Mouse (Mus musculus): Measurements from ENCODE around the gene Thoc6. TPM values are rescaled to one million over a fixed set of nuclear protein-coding genes. Genes with fewer than 3 reads are reported as not detected.

Thoc6 gene
- polyA plus RNA-seq, 1 experiment, result 30.1 TPM

- no peaks in the 10 kb centered on the region for H3K36me3 ChIP-seq (ENCODE audit: control insufficient read depth, insufficient read depth)
- no peak overlapping the region for H3K4me2 ChIP-seq (ENCODE audit: low read depth)
- TF ChIP-seq MAX (IDR thresholded peaks at IDR 0.05; ENCODE audit: low read depth), result no peak
- no peak for TF ChIP-seq TCF12 (IDR thresholded peaks at IDR 0.05; ENCODE audit: insufficient read depth, poor library complexity, severe bottlenecking)
- no peak for TF ChIP-seq CEBPB (IDR thresholded peaks at IDR 0.05; ENCODE audit: insufficient read depth, poor library complexity, severe bottlenecking)
- no peak for TF ChIP-seq TCF3 (IDR thresholded peaks at IDR 0.05; ENCODE audit: insufficient read length, low read depth)
- no peak for TF ChIP-seq POLR2AphosphoS2 (IDR thresholded peaks at IDR 0.05; ENCODE audit: insufficient read length, low read depth)
- no peak for TF ChIP-seq POLR2A (IDR thresholded peaks at IDR 0.05; ENCODE audit: insufficient read length, low read depth)
- no peak for TF ChIP-seq MYOG (IDR thresholded peaks at IDR 0.05; ENCODE audit: control insufficient read depth in 1 of 3, insufficient read depth in 1 of 3, insufficient read length in 2 of 3, low read depth in 2 of 3)
- no peak for TF ChIP-seq REST (IDR thresholded peaks at IDR 0.05; ENCODE audit: insufficient read depth, insufficient read length)
- no peak for TF ChIP-seq USF1 (IDR thresholded peaks at IDR 0.05; ENCODE audit: low read depth)
- H3K4me3 ChIP-seq, result no peak overlapping the region
- no peaks in the 10 kb centered on the region for H3K27me3 ChIP-seq (ENCODE audit: control insufficient read depth, insufficient read depth, insufficient read length)
- H3K79me2 ChIP-seq (ENCODE audit: control insufficient read depth, insufficient read depth), result no peaks in the 10 kb centered on the region
- H3ac ChIP-seq (ENCODE audit: control insufficient read depth, insufficient read length), result no peak overlapping the region
These were observed 9.5 kb upstream of the Thoc6 start for GRCm38 (mm10) chr17:23683226-23683625.

GRCm38 (mm10) chr17:23682530-23682929 lies 8.8 kb upstream of the Thoc6 start:
- no peak overlapping the region for H3K4me2 ChIP-seq (ENCODE audit: low read depth)
- H3K27me3 ChIP-seq (ENCODE audit: control insufficient read depth, insufficient read depth, insufficient read length), result no peaks in the 10 kb centered on the region
- H3K4me3 ChIP-seq, result no peak overlapping the region

GRCm38 (mm10) chr17:23682092-23682491 lies 8.4 kb upstream of the Thoc6 start:
- peaks cover under 1% of the 10 kb centered on the region for H3K79me2 ChIP-seq (ENCODE audit: control insufficient read depth, insufficient read depth)
- no peak overlapping the region for H3K4me3 ChIP-seq
- no peaks in the 10 kb centered on the region for H3K27me3 ChIP-seq (ENCODE audit: control insufficient read depth, insufficient read depth, insufficient read length)
- H3ac ChIP-seq (ENCODE audit: control insufficient read depth, insufficient read length), result no peak overlapping the region
- H3K36me3 ChIP-seq (ENCODE audit: control insufficient read depth, insufficient read depth), result no peaks in the 10 kb centered on the region
- TF ChIP-seq POLR2A (IDR thresholded peaks at IDR 0.05; ENCODE audit: insufficient read length, low read depth) (no peak), MAX (IDR thresholded peaks at IDR 0.05; ENCODE audit: low read depth) (no peak), TCF3 (IDR thresholded peaks at IDR 0.05; ENCODE audit: insufficient read length, low read depth) (no peak), SRF (IDR thresholded peaks at IDR 0.05; ENCODE audit: control insufficient read depth, insufficient read length, low read depth) (no peak), POLR2AphosphoS2 (IDR thresholded peaks at IDR 0.05; ENCODE audit: insufficient read length, low read depth) (no peak), REST (IDR thresholded peaks at IDR 0.05; ENCODE audit: insufficient read depth, insufficient read length) (no peak), USF1 (IDR thresholded peaks at IDR 0.05; ENCODE audit: low read depth) (no peak), TCF12 (IDR thresholded peaks at IDR 0.05; ENCODE audit: insufficient read depth, poor library complexity, severe bottlenecking) (no peak), E2F4 (IDR thresholded peaks at IDR 0.05; ENCODE audit: insufficient read depth) (no peak), MYOG (IDR thresholded peaks at IDR 0.05; ENCODE audit: control insufficient read depth in 1 of 3, insufficient read depth in 1 of 3, insufficient read length in 2 of 3, low read depth in 2 of 3) (no peak), CEBPB (IDR thresholded peaks at IDR 0.05; ENCODE audit: insufficient read depth, poor library complexity, severe bottlenecking) (no peak), MYOD1 (IDR thresholded peaks at IDR 0.05; ENCODE audit: control insufficient read depth in 1 of 3, insufficient read length in 2 of 3, low read depth in 2 of 3) (no peak)
- H3K4me2 ChIP-seq (ENCODE audit: low read depth), result no peak overlapping the region

More at GRCm38 (mm10) chr17:23682530-23682929, 8.8 kb upstream of the Thoc6 start:
- no peaks in the 10 kb centered on the region for H3K36me3 ChIP-seq (ENCODE audit: control insufficient read depth, insufficient read depth)
- no peak for TF ChIP-seq TCF12 (IDR thresholded peaks at IDR 0.05; ENCODE audit: insufficient read depth, poor library complexity, severe bottlenecking)
- no peak for TF ChIP-seq MYOG (IDR thresholded peaks at IDR 0.05; ENCODE audit: control insufficient read depth in 1 of 3, insufficient read depth in 1 of 3, insufficient read length in 2 of 3, low read depth in 2 of 3)
- no peak for TF ChIP-seq MAX (IDR thresholded peaks at IDR 0.05; ENCODE audit: low read depth)
- TF ChIP-seq MYOD1 (IDR thresholded peaks at IDR 0.05; ENCODE audit: control insufficient read depth in 1 of 3, insufficient read length in 2 of 3, low read depth in 2 of 3), result no peak
- TF ChIP-seq CEBPB (IDR thresholded peaks at IDR 0.05; ENCODE audit: insufficient read depth, poor library complexity, severe bottlenecking), result no peak
- no peak for TF ChIP-seq USF1 (IDR thresholded peaks at IDR 0.05; ENCODE audit: low read depth)
- no peak for TF ChIP-seq POLR2A (IDR thresholded peaks at IDR 0.05; ENCODE audit: insufficient read length, low read depth)
- H3K79me2 ChIP-seq (ENCODE audit: control insufficient read depth, insufficient read depth), result no peaks in the 10 kb centered on the region
- H3ac ChIP-seq (ENCODE audit: control insufficient read depth, insufficient read length), result no peak overlapping the region

- Histone ChIP-seq H3K27me3 (ENCODE audit: control insufficient read depth, insufficient read depth, insufficient read length) (no peaks in the 10 kb centered on the region), H3K4me3 (no peak overlapping the region), H3K4me2 (ENCODE audit: low read depth) (no peak overlapping the region), H3ac (ENCODE audit: control insufficient read depth, insufficient read length) (no peak overlapping the region), H3K79me2 (ENCODE audit: control insufficient read depth, insufficient read depth) (peaks cover 3% of the 10 kb centered on the region), H3K36me3 (ENCODE audit: control insufficient read depth, insufficient read depth) (no peaks in the 10 kb centered on the region)
- TF ChIP-seq USF1 (IDR thresholded peaks at IDR 0.05; ENCODE audit: low read depth) (no peak), MAX (IDR thresholded peaks at IDR 0.05; ENCODE audit: low read depth) (no peak), MYOG (IDR thresholded peaks at IDR 0.05; ENCODE audit: control insufficient read depth in 1 of 3, insufficient read depth in 1 of 3, insufficient read length in 2 of 3, low read depth in 2 of 3) (no peak), MYOD1 (IDR thresholded peaks at IDR 0.05; ENCODE audit: control insufficient read depth in 1 of 3, insufficient read length in 2 of 3, low read depth in 2 of 3) (no peak), REST (IDR thresholded peaks at IDR 0.05; ENCODE audit: insufficient read depth, insufficient read length) (no peak), TCF12 (IDR thresholded peaks at IDR 0.05; ENCODE audit: insufficient read depth, poor library complexity, severe bottlenecking) (no peak), POLR2AphosphoS2 (IDR thresholded peaks at IDR 0.05; ENCODE audit: insufficient read length, low read depth) (no peak), POLR2A (IDR thresholded peaks at IDR 0.05; ENCODE audit: insufficient read length, low read depth) (no peak), SRF (IDR thresholded peaks at IDR 0.05; ENCODE audit: control insufficient read depth, insufficient read length, low read depth) (no peak), CEBPB (IDR thresholded peaks at IDR 0.05; ENCODE audit: insufficient read depth, poor library complexity, severe bottlenecking) (no peak), E2F4 (IDR thresholded peaks at IDR 0.05; ENCODE audit: insufficient read depth) (no peak), TCF3 (IDR thresholded peaks at IDR 0.05; ENCODE audit: insufficient read length, low read depth) (no peak)
These were observed 7.4 kb upstream of the Thoc6 start for GRCm38 (mm10) chr17:23681086-23681485.

GRCm38 (mm10) chr17:23680336-23680735 lies 6.7 kb upstream of the Thoc6 start:
- Histone ChIP-seq H3K36me3 (ENCODE audit: control insufficient read depth, insufficient read depth) (no peaks in the 10 kb centered on the region), H3ac (ENCODE audit: control insufficient read depth, insufficient read length) (no peak overlapping the region), H3K4me3 (no peak overlapping the region), H3K79me2 (ENCODE audit: control insufficient read depth, insufficient read depth) (peaks cover 3% of the 10 kb centered on the region), H3K4me2 (ENCODE audit: low read depth) (no peak overlapping the region), H3K27me3 (ENCODE audit: control insufficient read depth, insufficient read depth, insufficient read length) (no peaks in the 10 kb centered on the region)
- TF ChIP-seq CEBPB (IDR thresholded peaks at IDR 0.05; ENCODE audit: insufficient read depth, poor library complexity, severe bottlenecking), result no peak
